Mouse (Mus musculus) frontal cortex, adult (tissue): ENCODE measurements around the gene March1.

Source experiments
- ATAC-seq: cut with Nextera tagmentation; 2 replicates; pipeline ENCODE4 v1.9.2; 2017; ENCODE audit warnings: mild to moderate bottlenecking, moderate library complexity, mixed read lengths; ENCODE audit not compliant: low TSS enrichment

The March1 gene

DNA sequence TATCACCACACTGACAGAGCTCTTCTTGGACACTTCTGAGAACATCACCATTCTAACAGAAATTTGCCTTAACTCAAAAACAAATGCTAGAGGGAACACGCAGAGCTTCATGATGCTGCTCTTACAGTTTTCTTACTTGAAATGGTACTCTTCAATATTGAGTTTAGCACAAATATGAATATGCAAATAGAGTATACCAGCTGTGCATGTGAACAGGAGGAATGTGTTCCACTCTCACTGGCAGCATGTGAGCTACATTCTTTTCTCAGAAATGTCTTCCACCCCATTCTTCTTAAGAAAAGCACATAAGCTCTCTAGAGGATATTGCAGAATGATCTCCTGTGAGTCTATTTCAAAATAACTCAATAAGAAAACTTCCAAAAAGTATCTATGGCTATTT, 370.0 kb downstream of the March1 start:
- peak; percentile 90 for ATAC-seq

DNA sequence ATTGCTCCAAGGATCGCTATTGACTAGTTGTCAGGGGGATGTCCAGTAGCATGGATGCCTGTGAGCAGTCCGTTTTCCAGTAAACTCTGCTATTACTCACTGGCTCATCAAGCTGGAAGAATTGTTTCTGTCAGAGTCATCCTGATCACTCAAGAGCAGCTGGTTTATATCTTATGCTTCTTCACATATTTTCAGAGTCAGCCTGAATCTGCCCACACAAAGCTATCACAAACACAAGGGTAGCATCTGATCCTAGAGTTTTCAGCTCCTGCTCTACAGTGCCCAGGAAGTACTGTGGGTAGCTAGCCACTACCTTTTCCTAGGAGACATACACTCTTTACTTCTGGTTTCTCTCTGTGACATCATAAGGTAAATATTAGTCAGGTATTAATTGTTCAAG, 405.1 kb downstream of the March1 start:
- ATAC-seq = peak; percentile 80

DNA sequence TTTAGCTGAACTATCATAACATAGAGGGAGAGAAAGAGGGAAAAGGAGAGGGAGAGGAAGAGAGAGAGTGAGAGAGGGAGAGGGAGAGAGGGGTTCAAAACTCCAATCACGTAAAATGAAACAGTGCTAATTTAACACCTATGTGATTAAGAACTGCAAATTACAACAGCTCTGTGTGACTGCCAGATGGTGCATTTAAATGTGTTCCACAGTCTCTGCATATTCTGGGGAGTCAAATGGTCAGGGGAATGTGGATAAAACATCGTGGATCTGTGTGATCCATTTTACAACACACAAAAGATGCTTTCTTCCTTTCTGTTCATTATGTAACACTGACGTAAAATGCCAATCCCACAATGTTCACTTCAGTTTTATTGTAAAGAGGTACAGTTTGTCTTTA, 416.0 kb downstream of the March1 start:
- ATAC-seq = peak; percentile 70

DNA sequence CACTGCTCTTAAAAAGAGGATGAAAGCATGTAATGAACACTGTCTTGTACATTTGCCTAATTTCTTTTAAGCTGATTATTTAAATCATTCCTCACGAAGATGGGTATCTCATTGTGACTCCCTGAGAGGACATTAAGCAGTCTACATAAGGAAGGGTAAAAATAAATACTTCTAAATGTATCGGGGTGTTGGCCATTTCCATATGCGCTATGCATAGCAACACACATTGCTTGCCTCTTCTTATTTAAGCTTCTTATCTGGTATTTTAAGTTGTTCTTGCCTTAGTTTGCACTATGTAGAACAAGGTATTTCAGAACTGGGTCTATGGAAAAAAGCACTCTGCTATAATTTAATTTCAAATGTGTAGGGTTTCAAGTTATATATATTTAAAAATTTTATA, 416.7 kb downstream of the March1 start:
- peak; percentile 94 for ATAC-seq

DNA sequence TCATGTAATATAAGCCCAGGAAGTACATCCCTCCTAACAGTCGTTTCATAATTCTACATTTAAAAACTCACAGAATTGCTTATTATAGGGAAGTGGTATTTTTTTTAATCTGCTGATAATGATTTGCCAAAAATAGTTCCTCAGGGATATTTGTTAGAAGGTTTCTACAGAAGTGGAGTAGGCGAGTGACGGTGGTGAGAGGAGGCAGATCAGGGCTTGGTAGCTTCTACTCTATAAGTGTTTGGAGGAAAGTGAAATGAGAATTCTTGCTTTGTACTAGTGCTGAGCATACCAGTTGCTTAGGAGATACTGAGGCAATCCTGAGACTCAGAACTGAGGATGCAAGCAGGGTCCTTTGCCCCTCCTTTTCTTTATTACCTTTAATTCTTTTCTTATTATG, 476.5 kb downstream of the March1 start:
- ATAC-seq = peak; percentile 90

DNA sequence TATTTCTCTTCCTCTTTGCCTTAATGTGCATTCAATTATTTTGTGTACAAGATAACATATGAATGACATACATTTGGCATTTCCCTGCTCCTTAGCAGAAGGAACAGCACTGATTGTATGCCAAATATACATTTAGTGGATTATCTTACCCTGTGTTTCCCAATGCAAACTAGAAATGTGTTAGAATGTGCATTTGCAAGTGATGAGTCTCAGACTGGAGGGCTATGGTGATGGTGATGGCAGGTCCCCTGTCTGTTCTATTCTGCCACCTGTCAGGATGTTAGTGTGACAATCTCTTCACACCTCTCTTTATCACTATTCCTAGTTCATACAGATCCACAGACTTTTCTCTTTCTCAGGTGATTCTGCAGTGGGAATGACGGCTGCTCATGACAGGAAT, 480.4 kb downstream of the March1 start:
- ATAC-seq = 0 out of 2 replicates have a peak, but pooled peaks have one; percentile 18

DNA sequence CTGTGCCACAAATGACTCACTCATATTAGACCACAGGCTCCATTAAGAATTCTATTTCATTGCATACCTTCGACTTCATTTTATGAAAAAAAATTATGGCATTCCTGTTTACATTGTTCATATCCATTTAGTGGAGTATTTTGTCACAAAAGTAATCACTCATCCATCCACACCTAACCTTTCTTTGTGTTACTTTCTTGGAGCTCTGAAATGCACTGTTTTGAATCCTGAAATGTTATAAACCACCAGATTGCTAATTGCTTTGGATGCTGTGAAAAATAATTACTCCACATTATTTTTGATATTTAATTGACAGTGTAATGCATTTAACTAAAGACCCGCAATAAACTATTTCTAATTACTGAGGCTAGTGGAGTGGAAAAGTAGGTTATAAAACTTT, 501.6 kb downstream of the March1 start:
- ATAC-seq = no peak

DNA sequence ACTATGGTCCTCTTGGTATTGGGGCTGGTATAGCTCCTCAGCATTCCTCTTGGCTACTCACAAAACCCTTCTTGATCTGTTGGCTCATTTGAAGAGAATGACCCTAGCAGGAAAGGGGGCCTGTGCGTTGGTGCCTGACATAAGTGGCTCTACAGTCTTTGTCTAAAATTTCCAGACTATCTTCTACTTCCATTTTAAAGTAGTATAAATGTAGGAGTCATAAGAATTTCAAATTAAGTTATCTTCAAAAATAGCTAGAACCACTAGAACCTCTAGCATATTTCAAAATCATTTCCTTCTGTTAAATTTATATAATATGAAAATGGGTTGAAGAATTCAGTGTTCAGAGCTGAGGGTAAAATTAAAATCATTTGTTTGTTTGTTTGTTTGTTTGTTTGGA, 541.9 kb downstream of the March1 start:
- peak; percentile 94 for ATAC-seq

DNA sequence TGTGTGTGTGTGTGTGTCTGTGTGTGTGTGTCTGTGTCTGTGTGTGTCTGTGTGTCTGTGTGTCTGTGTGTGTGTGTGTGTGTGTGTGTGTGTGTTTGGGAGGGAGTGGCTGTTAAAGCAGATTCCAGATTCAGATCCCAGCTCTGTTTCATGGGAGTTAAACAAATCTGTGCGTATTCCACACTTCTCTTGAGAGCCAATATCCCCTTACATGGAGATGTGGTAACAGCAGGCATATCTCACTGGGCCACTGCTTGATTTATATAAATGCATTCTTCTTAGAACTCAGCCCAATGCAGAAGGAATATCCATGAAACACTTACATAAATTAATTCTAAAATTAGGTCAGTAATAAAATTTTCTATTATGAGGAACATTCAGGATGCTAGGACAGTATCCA, 549.1 kb downstream of the March1 start:
- ATAC-seq = peak; percentile 94

DNA sequence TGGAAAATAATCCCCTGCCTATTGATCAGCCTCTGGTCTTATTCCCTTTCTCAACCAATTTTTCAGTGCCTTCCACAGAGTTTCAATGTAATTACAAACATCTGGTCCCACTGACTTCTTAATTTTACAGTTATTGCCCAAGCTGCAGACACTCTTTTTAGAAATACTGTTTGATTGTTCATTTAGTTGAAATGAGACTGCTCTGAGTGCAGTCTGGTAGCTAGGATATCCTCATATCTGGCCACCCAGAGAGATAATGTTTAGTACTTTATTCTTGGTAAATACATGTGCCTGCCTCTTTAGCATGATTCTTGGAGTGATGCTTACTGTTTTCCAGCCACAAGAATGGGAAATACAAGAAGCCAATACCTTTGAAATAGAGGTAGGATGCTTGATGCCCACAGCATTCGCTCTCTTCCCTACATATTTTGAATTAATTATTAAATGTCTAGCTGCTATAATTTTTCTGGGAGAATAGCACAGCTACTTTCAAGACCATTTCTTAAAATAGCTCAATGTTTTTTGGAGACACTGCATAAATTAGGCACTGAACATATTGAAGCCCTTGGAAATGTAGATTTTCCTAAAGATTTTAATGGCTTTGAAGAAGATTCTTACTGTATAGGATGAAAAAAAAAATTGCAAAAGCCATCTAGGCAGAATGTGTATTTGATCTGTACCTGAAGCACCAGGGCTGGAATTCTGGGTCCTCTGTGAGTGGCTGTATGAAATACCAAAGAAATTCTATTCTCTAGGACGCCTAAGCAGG, 549.9 kb downstream of the March1 start:
- ATAC-seq = peak; percentile 58

DNA sequence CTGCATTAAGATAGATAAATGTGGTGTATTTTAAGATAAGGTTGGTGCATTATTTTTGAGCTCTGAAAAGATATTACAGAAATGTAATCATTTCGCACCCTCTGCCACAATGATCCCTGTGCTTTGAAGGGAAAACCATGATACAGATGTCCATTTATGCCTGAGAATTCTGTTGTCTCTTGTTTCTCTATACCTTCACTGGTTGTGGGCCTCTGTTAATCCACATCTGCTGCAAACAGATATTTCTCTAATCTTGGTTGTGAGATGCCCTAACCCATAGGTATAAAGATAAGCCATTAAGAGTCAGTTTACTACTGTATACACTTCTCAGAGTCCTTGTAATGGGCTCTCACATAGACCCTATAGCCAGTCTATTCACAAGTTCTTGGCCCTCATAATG, 561.6 kb downstream of the March1 start:
- no peak for ATAC-seq

DNA sequence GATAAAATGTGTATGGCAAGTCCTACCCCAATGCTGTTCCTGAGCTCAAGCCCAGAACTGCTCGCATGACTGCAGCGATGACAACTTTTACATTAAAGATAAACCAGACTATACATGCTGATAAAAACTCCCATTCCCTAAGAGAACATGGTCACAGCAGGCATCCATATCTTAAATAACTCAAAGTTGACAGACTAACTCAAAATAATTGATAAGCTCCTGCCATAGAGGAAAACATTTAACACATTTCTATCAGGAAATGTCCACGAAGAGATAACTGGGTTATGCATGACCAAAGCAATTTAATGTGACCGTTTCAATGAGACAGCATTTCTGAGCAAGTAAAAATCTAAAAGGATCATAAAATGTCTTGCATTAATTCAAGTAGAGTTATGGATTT, 563.6 kb downstream of the March1 start:
- peak; percentile 47; the same call in 1 of the 2 replicates for ATAC-seq

DNA sequence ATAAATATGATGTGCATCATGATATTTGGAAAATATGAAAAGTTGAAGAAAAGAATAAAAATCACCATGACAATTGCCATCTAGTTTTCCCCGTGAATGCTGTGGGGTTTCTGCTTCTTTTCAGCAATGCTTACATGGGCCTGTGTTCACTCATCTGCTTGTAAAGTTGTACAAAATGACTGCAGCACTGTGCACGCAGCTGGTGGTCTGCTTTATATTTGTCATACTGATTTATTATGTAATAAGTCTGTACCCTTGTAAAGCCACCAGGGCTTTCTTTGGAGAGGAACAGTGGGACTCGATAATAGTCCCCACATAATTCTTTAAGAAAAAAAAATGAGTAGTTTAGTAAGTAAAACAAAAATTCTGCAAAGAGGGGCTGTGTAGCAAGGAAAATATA, 564.6 kb downstream of the March1 start:
- ATAC-seq = no peak

DNA sequence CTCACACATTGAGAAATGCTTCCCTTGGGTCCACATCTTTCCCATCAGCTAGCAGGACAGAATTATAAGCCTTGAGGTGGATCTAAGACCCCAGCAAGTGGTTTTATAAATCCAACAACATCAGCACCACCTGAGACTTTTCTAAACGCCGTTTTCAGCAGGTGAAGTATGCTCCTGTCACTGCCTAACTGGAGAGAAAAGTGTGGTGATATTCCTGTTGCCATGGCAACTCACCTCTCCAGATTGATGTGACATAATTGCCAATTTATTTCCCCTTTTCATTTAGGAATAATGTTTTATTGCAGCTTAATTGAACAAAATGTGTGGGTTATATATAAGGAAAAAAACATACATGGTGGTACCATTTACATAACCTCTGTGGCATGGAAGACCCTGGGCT, 565.8 kb downstream of the March1 start:
- ATAC-seq = no peak

DNA sequence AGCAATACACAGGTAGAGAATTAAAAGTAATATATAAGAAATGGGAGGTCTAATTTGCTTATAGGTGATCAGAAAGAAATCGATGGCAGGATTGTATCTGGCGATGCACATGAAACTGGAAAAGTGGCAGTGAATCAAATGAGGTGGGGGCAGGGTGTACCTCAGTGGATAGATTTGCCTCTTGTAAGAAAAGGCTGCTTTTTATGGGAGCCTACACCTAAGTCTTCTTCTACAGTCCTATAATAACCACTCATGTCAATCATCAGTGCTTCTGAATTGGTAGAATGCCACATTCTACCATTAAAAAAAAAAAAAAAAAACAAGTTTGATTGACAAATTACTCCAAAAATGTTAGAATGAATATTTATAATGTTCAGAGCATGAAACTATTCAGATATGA, 567.5 kb downstream of the March1 start:
- no peak for ATAC-seq

DNA sequence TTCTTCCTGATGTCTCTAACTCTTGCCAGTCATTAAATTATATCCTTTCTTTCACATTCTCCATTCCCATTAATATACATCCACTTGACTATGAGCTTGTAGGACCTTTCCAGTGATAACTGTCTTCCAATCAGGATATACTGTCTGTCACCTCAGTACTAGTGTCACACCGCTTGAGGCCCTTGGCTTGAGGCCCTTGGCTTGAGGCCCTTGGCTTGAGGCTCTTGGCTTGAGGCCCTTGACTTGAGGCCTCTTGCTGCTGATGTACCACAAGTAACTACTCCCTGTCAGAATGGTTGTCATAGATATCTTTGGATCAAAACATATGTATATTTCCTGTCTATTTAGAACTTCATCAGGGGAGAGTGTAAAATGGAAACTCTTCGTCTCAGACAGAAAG, 576.7 kb downstream of the March1 start:
- ATAC-seq = no peak

DNA sequence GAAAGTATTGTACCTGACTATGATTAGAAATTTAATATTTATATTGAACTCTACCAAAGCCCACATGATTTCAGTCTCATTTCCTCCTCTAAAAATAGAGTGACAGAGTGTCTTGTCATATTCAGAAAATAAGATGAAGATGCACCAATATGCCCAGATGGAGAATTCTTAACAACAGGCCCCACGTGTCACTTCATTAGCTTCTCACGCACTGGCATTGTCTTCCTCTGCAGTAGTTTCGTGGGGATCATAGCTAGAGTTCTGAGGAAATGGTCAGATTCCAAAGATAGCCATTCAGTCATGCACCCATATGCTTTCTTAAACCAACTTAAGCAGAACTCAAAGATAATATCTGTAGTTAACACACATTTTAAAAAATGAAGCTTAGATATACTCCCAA, 582.5 kb downstream of the March1 start:
- no peak for ATAC-seq

DNA sequence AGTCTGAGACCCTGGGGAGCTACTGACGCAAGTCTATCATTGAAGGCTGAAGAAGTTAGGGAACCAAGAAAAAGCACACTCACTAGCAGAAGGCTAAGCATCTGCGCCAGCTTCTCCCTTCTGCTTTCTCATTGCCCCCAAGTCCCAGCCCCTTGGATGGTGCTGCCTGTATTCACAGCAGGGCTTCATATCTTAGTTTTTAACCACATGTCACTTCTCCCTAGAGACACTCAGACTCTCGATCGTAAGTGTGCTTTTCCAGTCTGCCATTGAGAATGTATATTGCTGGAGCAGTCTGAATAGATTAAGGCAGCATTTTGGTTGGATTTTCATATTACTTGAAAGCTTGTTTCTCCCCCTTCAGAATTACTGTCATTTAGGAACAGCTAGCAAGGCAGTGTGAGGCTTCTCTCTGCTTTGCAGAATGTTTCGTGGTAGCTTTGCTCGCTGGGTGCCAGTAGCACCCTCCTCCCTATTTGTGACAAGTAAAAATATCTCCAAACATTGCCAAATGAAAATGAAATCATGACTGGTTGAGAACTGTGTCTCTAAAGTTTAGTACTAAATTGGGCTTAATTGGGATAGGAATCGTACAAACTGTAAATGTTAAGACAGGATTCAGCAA, 586.2 kb downstream of the March1 start:
- peak; percentile 98 for ATAC-seq

DNA sequence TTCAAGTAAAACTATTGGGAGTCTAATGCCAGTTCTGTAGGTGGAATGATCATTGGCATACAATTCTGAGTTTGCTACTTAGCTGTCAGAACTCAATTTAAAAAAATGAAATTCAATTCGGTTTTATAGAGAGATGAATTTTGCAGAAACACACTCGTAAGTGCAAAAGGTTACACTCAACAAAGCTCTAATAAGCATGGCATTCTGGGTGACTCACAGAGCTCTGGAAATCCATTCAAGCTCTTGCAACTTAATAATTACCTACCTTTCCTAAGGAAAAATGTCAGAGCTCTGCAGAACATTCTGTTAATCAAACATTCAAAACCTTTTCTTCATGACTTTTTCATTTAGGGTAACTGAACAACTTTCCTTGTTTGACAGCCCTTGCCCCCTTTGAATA, 591.9 kb downstream of the March1 start:
- no peak for ATAC-seq

DNA sequence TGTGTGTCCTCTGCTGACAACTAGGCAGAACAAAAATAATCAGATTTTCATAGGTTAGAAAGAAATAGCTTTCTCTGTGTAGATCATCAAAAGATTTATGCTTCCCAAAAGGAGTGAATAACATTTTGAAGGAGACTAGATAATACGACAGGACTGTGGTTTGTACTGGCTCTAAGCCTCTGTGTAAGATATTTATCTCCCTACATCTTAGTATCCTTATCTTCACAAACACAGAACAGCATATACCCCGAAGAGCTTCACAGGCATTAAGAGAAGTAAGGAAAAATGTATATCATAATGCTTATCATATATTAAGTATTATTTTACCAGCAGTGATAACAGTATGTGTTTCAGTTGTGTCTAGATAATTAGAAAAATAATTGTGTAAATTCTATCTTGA, 592.6 kb downstream of the March1 start:
- ATAC-seq = no peak

DNA sequence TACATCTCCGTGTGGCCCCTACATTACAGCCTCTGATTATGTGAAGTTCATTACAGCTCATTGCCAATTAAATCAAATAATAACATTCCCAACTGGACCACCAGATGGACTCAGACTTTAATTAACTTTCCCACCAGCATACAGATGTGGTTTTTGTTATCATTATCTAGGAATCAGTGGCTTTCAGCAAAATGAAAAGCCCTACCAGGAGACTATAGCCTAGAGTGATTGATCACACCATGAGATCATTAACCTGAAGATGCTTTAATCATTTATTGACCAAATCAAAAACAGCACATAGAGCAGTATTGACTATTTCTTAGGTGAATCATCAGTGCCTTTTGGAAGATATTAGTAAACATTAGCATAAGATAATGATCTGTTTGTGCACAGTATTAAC, 602.3 kb downstream of the March1 start:
- ATAC-seq = no peak

DNA sequence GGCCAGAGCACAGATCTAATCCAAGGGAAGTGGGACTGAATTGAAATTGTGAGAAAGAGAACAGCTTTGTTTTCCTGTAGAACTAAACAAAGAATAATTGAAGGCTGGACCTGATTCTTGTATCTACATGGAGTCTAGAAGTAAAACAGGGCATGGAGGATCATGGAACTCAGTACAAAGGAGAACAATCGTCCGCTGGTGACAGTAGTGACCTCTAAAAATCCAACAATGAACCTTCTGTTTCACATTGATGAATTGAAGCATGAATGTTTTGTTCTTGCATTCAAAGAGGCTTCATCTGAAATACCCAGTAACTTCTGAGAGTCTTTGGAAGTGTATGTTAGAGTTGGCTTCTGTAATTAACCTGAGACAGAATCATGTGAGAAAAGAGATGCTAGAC, 612.2 kb downstream of the March1 start:
- ATAC-seq = peak; percentile 74

DNA sequence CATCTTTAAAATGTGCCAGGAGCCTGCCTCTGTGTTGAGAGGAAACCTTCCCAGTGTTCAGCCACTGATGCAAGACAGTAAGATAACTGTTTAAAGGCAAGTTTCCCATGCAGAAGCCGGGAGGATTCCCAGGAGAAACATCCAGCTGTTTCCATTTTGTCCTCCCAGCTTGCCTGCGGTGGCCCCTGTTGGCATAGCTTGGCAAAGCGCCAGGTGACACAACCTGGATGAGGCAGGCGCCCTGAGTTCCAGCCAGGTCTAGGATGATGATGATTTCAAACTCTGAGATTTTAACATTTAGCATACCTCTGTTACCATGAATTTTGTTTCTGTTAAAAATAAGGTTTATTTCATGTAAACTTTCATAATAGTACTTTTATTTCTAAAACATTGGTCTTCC, 651.8 kb downstream of the March1 start:
- no peak for ATAC-seq

DNA sequence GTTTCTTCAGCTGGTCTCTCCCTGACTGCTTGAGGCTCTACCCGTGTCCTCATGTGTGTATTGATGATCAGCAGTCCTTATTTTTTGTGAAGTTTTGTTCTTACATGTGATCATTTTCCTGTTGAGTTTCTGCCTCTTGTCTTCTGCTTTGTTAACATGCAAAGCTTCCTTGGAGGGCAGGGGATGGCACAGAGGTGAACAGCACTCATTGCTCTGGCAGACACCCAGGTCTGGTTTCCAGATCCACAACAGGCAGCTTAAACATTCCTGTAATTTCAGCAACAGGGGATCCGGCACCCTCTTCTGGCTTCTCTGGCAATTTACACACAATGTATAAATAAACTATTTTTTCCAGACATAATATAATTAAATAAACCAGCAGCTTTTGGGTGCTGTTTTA, 652.4 kb downstream of the March1 start:
- no peak for ATAC-seq
